Mouse (Mus musculus) lung, adult 2 months (tissue): ENCODE data around the gene Olfr958.

ENCODE experiments used
- CTCF ChIP-seq: fragments of 200-500 bp; IDR thresholded peaks from 2 replicates; pipeline ENCODE4 v1.5.1; 2011; ENCODE audit warnings: mild to moderate bottlenecking, low read length, control low read depth; ENCODE audit not compliant: insufficient read depth
- POLR2A ChIP-seq: fragments of 200-500 bp; IDR thresholded peaks from 2 replicates; pipeline ENCODE4 v1.6.1; 2011; ENCODE audit warnings: low read depth, mild to moderate bottlenecking, control low read depth, low read length, borderline replicate concordance; ENCODE audit errors: extremely low read depth

- TF ChIP-seq CTCF = no peak
- no peak for TF ChIP-seq POLR2A
Observed at GRCm38 (mm10) chr9:39550806-39551205, 3.0 kb downstream of the Olfr958 start.
